Mouse (Mus musculus) erythroblast, embryonic 14.5 days (primary cell): ENCODE measurements around the gene Fscn2.

Source experiments
- GATA1 ChIP-seq: IDR thresholded peaks from 2 replicates; pipeline ENCODE4 v1.6.1; 2012; ENCODE audit warnings: low read length, inconsistent platforms, mixed read lengths
- TAL1 ChIP-seq: IDR thresholded peaks from 3 replicates; pipeline ENCODE4 v1.6.1; 2012; ENCODE audit warnings: low read length, inconsistent platforms, mixed read lengths

DNA sequence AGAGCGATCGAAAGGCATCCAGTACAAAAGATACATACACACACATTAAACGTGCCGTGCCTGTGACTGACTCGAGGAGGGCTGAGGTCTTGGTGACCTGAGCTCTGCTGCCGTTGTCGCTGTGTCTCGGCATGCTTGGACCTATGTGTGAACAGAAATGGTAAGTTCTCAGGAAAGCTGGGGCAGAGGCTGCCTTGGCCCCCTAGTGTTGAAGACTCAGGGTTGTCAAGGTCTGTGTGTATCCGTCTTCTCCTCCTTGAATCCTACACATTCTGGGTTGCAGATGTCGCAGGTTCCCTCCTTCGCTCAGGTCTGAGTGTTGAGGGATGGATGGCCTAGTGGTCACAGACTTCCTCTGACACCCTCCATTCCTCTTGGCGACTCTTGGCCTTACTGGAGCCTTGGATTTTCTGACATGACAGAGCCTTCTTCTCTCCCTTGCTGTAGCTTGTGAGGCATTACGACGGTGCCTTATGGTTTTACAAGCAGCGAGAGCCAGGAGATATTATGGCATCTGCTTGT lies 5.0 kb upstream of the Fscn2 start:
- TF ChIP-seq TAL1 (no peak), GATA1 (no peak)
